ENCODE assay signal across 7 mouse cellular contexts in genomic region chr5:137779053-137779933, GRCm38 (mm10). TPM values are rescaled to one million over a fixed set of nuclear protein-coding genes. Genes with fewer than 3 reads are reported as not detected.
DNase-seq lines count a peak whose midpoint lies in the region; ATAC-seq lines count a peak whose summit lies in the region.

No protein-coding gene starts in this region.

- peak overlapping the region; percentile 84 for H3K4me2 ChIP-seq in heart, embryonic 16.5 days (ENCODE audit: low read depth, low read length)
- H3K4me2 ChIP-seq in limb, embryonic 13.5 days (replicated peaks), result peak overlapping the region; percentile 97
- peak overlapping the region; percentile 94 for H3K4me2 ChIP-seq in midbrain, embryonic 14.5 days (ENCODE audit: low read length)

- peak overlapping the region; percentile 99 for H3K9ac ChIP-seq in heart, embryonic 16.5 days (ENCODE audit: low read length)
- peak overlapping the region; percentile 92 for H3K9ac ChIP-seq in limb, embryonic 13.5 days
- peak overlapping the region; percentile 91 for H3K9ac ChIP-seq in midbrain, embryonic 14.5 days (replicated peaks; ENCODE audit: low read length)

- peak; percentile 36 for DNase-seq in 416B (ENCODE audit: low read depth)
- peak; percentile 64 for DNase-seq in CD4-positive helper T cell, adult 2 months (ENCODE audit: low read depth, low spot score)
- peak; percentile 62 for DNase-seq in cerebellum, adult 9-11 months
- DNase-seq in midbrain, embryonic 14.5 days, result peak; percentile 49
- peak; percentile 48 for DNase-seq in thymus, postnatal 25 days

- peak overlapping the region; percentile 98 for H3K4me3 ChIP-seq in heart, embryonic 16.5 days (ENCODE audit: low read length)
- peak overlapping the region; percentile 99 for H3K4me3 ChIP-seq in limb, embryonic 13.5 days
- peak overlapping the region; percentile 91 for H3K4me3 ChIP-seq in midbrain, embryonic 14.5 days (replicated peaks; ENCODE audit: low read depth, low read length)

- peaks cover 43% of the 10 kb centered on the region for H3K4me1 ChIP-seq in heart, embryonic 16.5 days (ENCODE audit: control insufficient read depth, insufficient read depth, low read length)
- H3K4me1 ChIP-seq in limb, embryonic 13.5 days, result peaks cover 46% of the 10 kb centered on the region
- peaks cover 22% of the 10 kb centered on the region for H3K4me1 ChIP-seq in midbrain, embryonic 14.5 days (ENCODE audit: control insufficient read depth, insufficient read depth, low read length)

- peak; percentile 26 for ATAC-seq in heart, embryonic 16.5 days (replicated peaks; ENCODE audit: extremely low read depth, insufficient read depth, low FRiP score)
- ATAC-seq in limb, embryonic 13.5 days (ENCODE audit: low FRiP score, low read depth), result peak; percentile 9; the same call in 1 of the 2 replicates
- ATAC-seq in midbrain, embryonic 14.5 days (ENCODE audit: low FRiP score, low TSS enrichment), result peak; percentile 35; the same call in 1 of the 2 replicates

- no peaks in the 10 kb centered on the region for H3K9me3 ChIP-seq in heart, embryonic 16.5 days (replicated peaks; ENCODE audit: control insufficient read depth, low read length)
- H3K9me3 ChIP-seq in limb, embryonic 13.5 days, result no peaks in the 10 kb centered on the region
- H3K9me3 ChIP-seq in midbrain, embryonic 14.5 days (ENCODE audit: control insufficient read depth, low read length), result no peaks in the 10 kb centered on the region

- under 1% methylated on average over 69 of the region's 83 CpGs for WGBS in heart, embryonic 16.5 days
- under 1% methylated on average over 68 of the region's 83 CpGs for WGBS in limb, embryonic 13.5 days
- WGBS in midbrain, embryonic 14.5 days, result under 1% methylated on average over 82 of the region's 83 CpGs

- H3K27me3 ChIP-seq in heart, embryonic 16.5 days (ENCODE audit: control insufficient read depth, insufficient read depth, low read length), result no peaks in the 10 kb centered on the region
- no peaks in the 10 kb centered on the region for H3K27me3 ChIP-seq in limb, embryonic 13.5 days
- no peaks in the 10 kb centered on the region for H3K27me3 ChIP-seq in midbrain, embryonic 14.5 days (ENCODE audit: control insufficient read depth, insufficient read depth, low read length)

- H3K27ac ChIP-seq in heart, embryonic 16.5 days (ENCODE audit: low read length), result peak overlapping the region; percentile 93
- peak overlapping the region; percentile 92 for H3K27ac ChIP-seq in limb, embryonic 13.5 days
- peak overlapping the region; percentile 90 for H3K27ac ChIP-seq in midbrain, embryonic 14.5 days (replicated peaks; ENCODE audit: low read depth, low read length)

- peaks cover 29% of the 10 kb centered on the region for H3K36me3 ChIP-seq in heart, embryonic 16.5 days (ENCODE audit: control insufficient read depth, insufficient read depth)
- H3K36me3 ChIP-seq in limb, embryonic 13.5 days, result peaks cover 43% of the 10 kb centered on the region
- H3K36me3 ChIP-seq in midbrain, embryonic 14.5 days (ENCODE audit: control insufficient read depth, insufficient read depth, low read length), result peaks cover 44% of the 10 kb centered on the region

RNA-seq across cellular contexts. Expression of gene Ppp1r35, which starts 0.6 kb away (rescaled TPM):
- polyA plus RNA-seq in heart, embryonic 16.5 days (2015; fragmentation: Nextera tagmentation; extraction: Ambion mirVana), result 20.5 and 22.6 TPM in 2 replicates
- polyA plus RNA-seq in limb, embryonic 13.5 days (2015; fragmentation: Nextera tagmentation; extraction: Ambion mirVana), result 26.5 and 27.2 TPM in 2 replicates
- polyA plus RNA-seq in midbrain, embryonic 14.5 days (2014; fragmentation: Nextera tagmentation; extraction: Ambion mirVana), result 53.4 and 58.6 TPM in 2 replicates

RNA-seq across cellular contexts. Expression of gene Mepce, which starts 8.2 kb away (rescaled TPM):
- polyA plus RNA-seq in heart, embryonic 16.5 days (2015; fragmentation: Nextera tagmentation; extraction: Ambion mirVana), result 5.6 and 5.7 TPM in 2 replicates
- polyA plus RNA-seq in limb, embryonic 13.5 days (2015; fragmentation: Nextera tagmentation; extraction: Ambion mirVana), result 11.7 and 11.8 TPM in 2 replicates
- polyA plus RNA-seq in midbrain, embryonic 14.5 days (2014; fragmentation: Nextera tagmentation; extraction: Ambion mirVana), result 11.3 and 14.4 TPM in 2 replicates

RNA-seq across cellular contexts. Expression of gene Zcwpw1, which starts 8.3 kb away (rescaled TPM):
- 9.6 and 9.9 TPM in 2 replicates for polyA plus RNA-seq in heart, embryonic 16.5 days (2015; fragmentation: Nextera tagmentation; extraction: Ambion mirVana)
- 35.3 and 36.0 TPM in 2 replicates for polyA plus RNA-seq in limb, embryonic 13.5 days (2015; fragmentation: Nextera tagmentation; extraction: Ambion mirVana)
- polyA plus RNA-seq in midbrain, embryonic 14.5 days (2014; fragmentation: Nextera tagmentation; extraction: Ambion mirVana), result 5.6 and 8.2 TPM in 2 replicates

RNA-seq across cellular contexts. Expression of gene Tsc22d4, which starts 33.8 kb away (rescaled TPM):
- polyA plus RNA-seq in heart, embryonic 16.5 days (2015; fragmentation: Nextera tagmentation; extraction: Ambion mirVana), result 164 and 189 TPM in 2 replicates
- 128 and 134 TPM in 2 replicates for polyA plus RNA-seq in limb, embryonic 13.5 days (2015; fragmentation: Nextera tagmentation; extraction: Ambion mirVana)
- polyA plus RNA-seq in midbrain, embryonic 14.5 days (2014; fragmentation: Nextera tagmentation; extraction: Ambion mirVana), result 42.1 and 47.0 TPM in 2 replicates

RNA-seq across cellular contexts. Expression of gene Nyap1, which starts 37.9 kb away (rescaled TPM):
- 1.6 and 1.9 TPM in 2 replicates for polyA plus RNA-seq in heart, embryonic 16.5 days (2015; fragmentation: Nextera tagmentation; extraction: Ambion mirVana)
- polyA plus RNA-seq in limb, embryonic 13.5 days (2015; fragmentation: Nextera tagmentation; extraction: Ambion mirVana), result 2.9 and 4.0 TPM in 2 replicates
- 16.2 and 28.8 TPM in 2 replicates for polyA plus RNA-seq in midbrain, embryonic 14.5 days (2014; fragmentation: Nextera tagmentation; extraction: Ambion mirVana)

Comparison
In these comparisons a context has a peak if more than half of its experiments do, and no peak if none do; other contexts are left out.
1. Peak in every context shown above with its lines: DNase-seq, ATAC-seq, H3K4me3 ChIP-seq and H3K27ac ChIP-seq.